Mouse (Mus musculus): ENCODE measurements around the gene Clca3b. TPM values are rescaled to one million over a fixed set of nuclear protein-coding genes. Genes with fewer than 3 reads are reported as not detected.
"Not testable (repeated sequence)": the region's sequence is repeated elsewhere in the genome, so short reads cannot be mapped to it uniquely, and the experiment has no call there.

Gene Clca3b
- polyA plus RNA-seq, 1 experiment: not detected

DNA sequence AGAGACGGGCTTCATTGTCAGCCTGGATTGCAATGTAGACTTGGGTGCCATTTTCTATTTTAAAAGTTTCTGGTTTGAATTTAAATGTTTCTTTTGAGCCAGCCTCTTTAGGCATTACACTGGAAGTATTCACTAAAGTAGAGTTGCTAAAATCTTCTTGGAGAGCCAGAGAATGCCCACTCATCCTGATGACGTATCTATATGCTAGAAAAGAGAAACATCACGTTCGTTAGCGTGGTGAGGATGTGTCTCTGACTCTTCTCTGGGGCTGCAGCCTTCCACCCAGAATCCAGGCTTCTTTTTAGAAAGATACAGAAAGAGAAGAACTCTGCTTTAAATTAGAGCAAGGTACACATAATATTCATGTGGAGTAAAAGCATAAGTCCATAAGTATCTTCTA lies 25.8 kb downstream of the Clca3b start:
- Histone ChIP-seq H3K27ac (ENCODE audit: insufficient read depth, low read length) (no peak overlapping the region), H3K4me1 (ENCODE audit: control insufficient read depth, insufficient read depth, low read length) (no peaks in the 10 kb centered on the region), H3K27me3 (ENCODE audit: control insufficient read depth, insufficient read depth, low read length) (no peaks in the 10 kb centered on the region), H3K4me3 (replicated peaks; ENCODE audit: insufficient read depth, low read depth, low read length) (no peak overlapping the region)
- TF ChIP-seq POLR2A (IDR thresholded peaks at IDR 0.05; ENCODE audit: borderline replicate concordance, insufficient read depth, low read length): no peak
- no peak for TF ChIP-seq CTCF (IDR thresholded peaks at IDR 0.05; ENCODE audit: borderline replicate concordance, insufficient read depth, low read depth, low read length)
- WGBS: 83% methylated on average over 5 of the region's 5 CpGs
- no peak for DNase-seq

DNA sequence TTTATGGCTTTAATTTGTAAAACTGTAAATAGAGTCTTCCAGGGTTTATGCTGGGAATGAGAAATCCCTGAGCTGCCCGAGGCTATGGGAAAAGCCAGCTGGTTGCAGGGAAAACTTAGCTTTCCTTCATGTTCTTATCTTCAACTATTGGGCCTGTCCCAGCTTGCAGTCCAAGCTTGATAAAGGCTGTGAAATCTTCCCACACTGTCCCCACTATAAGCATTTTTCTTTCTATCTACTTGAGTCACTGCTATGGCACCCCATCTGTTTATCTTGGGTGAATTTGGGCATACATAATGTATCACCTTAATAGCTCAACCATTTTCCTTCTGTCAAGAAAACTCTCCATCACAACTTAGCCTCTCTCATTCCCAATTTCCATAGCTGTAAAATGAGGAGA lies 28.5 kb downstream of the Clca3b start:
- no peaks in the 10 kb centered on the region for H3K4me1 ChIP-seq (ENCODE audit: control insufficient read depth, insufficient read depth, low read length)
- DNase-seq: no peak
- no peaks in the 10 kb centered on the region for H3K27me3 ChIP-seq (ENCODE audit: control insufficient read depth, insufficient read depth, low read length)
- 64% methylated on average over 1 of the region's 1 CpGs for WGBS
- no peak overlapping the region for H3K27ac ChIP-seq (ENCODE audit: insufficient read depth, low read length)
- no peak for TF ChIP-seq CTCF (IDR thresholded peaks at IDR 0.05; ENCODE audit: borderline replicate concordance, insufficient read depth, low read depth, low read length)
- no peak for TF ChIP-seq POLR2A (IDR thresholded peaks at IDR 0.05; ENCODE audit: borderline replicate concordance, insufficient read depth, low read length)
- H3K4me3 ChIP-seq (replicated peaks; ENCODE audit: insufficient read depth, low read depth, low read length): no peak overlapping the region

DNA sequence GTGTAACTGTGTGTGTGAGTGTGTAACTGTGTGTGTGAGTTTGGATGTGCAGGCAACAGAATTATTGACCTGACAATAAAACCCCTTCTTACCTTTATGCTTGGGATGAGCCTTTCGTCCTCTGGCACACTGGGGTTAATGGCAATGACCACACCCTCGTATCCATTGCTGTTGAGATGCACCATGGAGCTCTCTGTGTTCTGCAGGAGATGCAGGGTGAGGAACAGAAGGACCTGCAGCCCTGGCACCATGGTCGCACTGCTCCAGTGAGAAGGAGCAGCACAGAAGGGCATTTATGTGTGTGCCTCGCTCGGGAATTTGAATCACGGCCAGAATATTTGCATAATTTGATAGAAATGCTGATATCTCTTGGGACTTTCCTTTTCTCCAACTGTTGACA lies 29.9 kb downstream of the Clca3b start, which contains the start of gene Clca3a2:
Gene Clca3a2, minus strand, starts transcription at position 276 of the 400 bp plus-strand sequence.
- not testable (repeated sequence) for DNase-seq; H3K4me3 ChIP-seq (replicated peaks; ENCODE audit: insufficient read depth, low read depth, low read length); H3K4me1 ChIP-seq (ENCODE audit: control insufficient read depth, insufficient read depth, low read length); H3K27ac ChIP-seq (ENCODE audit: insufficient read depth, low read length); H3K27me3 ChIP-seq (ENCODE audit: control insufficient read depth, insufficient read depth, low read length)
- 14% methylated on average over 6 of the region's 6 CpGs for WGBS

DNA sequence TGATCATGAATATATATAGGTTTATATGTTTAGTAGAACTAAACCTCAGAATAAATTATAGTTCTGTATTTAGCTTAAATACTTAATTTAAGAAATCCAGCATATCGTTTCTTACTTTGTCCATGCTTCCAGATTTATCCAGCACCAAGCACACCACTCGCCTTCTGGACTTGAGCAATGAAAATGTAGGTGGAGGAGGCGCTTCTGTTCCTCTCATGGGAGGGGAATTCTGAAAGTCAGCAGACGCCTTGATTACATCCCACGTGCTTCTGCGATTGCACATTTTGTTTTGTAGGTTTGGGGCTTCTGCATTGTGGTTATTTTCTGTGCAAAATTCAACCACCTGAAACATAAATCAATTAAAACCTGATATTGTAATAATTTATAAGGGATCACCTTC lies 35.8 kb downstream of the Clca3b start:
- not testable (repeated sequence) for H3K27me3 ChIP-seq (ENCODE audit: control insufficient read depth, insufficient read depth, low read length); H3K4me3 ChIP-seq (replicated peaks; ENCODE audit: insufficient read depth, low read depth, low read length); H3K27ac ChIP-seq (ENCODE audit: insufficient read depth, low read length); H3K4me1 ChIP-seq (ENCODE audit: control insufficient read depth, insufficient read depth, low read length); DNase-seq
- whole genome bisulfite sequencing: 86% methylated on average over 6 of the region's 6 CpGs

DNA sequence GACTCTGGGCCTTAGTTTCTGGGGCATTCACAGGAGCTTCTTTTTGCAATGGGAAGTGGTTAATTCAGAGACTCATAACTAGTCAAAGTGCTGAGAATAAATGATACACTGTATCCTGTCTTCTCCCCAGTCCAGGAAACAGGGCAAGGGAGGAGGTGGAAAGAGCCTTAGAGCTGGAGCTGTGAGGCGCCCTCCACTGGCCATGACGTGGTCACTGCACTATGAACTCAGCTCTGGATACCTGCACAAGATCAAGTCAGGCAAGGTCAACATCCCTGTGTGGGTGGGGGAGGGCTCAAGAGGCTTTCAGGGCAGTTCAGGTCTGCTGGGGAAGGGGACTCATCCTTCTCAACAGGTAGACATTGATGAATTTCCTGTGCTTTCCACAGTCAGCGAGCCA lies 37.3 kb downstream of the Clca3b start:
- 34% methylated on average over 3 of the region's 3 CpGs for WGBS
- Histone ChIP-seq H3K4me3 (replicated peaks; ENCODE audit: insufficient read depth, low read depth, low read length) (no peak overlapping the region), H3K27ac (ENCODE audit: insufficient read depth, low read length) (no peak overlapping the region), H3K27me3 (ENCODE audit: control insufficient read depth, insufficient read depth, low read length) (no peaks in the 10 kb centered on the region), H3K4me1 (ENCODE audit: control insufficient read depth, insufficient read depth, low read length) (no peaks in the 10 kb centered on the region)
- TF ChIP-seq POLR2A (IDR thresholded peaks at IDR 0.05; ENCODE audit: borderline replicate concordance, insufficient read depth, low read length): no peak
- TF ChIP-seq CTCF (IDR thresholded peaks at IDR 0.05; ENCODE audit: borderline replicate concordance, insufficient read depth, low read depth, low read length): no peak
- DNase-seq: no peak

DNA sequence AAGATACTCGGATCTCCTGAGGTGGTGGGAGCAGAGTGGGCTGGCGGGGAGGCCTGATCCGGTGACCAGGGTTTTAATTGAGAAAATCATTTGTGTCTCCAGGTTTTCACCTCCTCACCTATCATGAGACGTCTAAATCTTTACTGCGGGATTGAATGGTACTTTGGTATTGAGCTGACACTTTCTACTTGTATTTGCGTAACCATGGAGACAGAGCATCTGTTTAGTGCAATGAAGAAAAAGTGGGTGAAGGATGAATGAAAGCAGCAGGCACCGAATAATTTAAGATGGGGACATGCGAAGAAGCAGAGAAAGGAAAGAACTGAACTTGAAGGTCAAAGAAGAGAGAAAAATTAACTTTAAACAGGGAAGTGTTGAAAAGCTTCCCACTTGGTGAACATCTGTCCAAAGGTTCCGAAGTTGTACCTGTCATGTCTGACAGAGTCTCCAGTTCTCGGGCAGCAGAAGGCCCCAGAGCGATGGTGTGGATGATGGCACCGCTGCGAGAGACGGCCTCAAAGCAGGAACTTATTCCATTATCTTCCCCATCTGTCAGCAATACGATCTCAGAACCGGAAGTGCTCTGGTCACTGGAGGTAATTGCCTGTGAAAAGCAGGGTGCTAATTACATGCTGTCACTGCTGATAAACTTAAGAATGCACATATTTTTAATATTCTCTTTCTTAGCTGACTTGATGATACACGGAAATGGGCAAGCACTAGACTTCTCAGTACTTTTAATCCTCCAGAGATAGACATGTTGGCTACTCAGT lies 40.8 kb downstream of the Clca3b start:
- WGBS: 27% methylated on average over 17 of the region's 17 CpGs
- H3K4me1 ChIP-seq (ENCODE audit: control insufficient read depth, insufficient read depth, low read length); DNase-seq; H3K4me3 ChIP-seq (replicated peaks; ENCODE audit: insufficient read depth, low read depth, low read length); H3K27ac ChIP-seq (ENCODE audit: insufficient read depth, low read length); H3K27me3 ChIP-seq (ENCODE audit: control insufficient read depth, insufficient read depth, low read length): not testable (repeated sequence)

DNA sequence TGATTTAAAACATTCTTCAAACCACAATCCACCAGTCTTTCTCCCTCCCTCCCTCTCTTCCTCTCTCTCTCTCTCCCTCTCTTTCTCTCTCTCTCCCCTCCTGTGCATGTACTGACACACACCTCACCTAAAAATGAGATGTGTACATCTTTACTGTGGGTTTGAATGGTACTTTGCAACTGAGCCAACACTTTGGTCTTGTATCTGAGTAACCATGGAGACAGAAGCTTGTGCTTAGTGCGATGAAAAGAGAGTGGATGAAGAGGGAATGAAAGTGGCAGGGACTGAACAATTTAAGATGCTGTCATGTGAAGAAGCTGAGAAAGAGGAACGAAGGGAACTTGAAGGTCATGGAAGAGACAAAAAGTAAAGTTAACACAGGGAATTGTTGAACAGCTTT lies 42.5 kb downstream of the Clca3b start:
- H3K27ac ChIP-seq (ENCODE audit: insufficient read depth, low read length); H3K4me3 ChIP-seq (replicated peaks; ENCODE audit: insufficient read depth, low read depth, low read length); H3K4me1 ChIP-seq (ENCODE audit: control insufficient read depth, insufficient read depth, low read length); H3K27me3 ChIP-seq (ENCODE audit: control insufficient read depth, insufficient read depth, low read length); DNase-seq: not testable (repeated sequence)
- 34% methylated on average over 2 of the region's 2 CpGs for WGBS

DNA sequence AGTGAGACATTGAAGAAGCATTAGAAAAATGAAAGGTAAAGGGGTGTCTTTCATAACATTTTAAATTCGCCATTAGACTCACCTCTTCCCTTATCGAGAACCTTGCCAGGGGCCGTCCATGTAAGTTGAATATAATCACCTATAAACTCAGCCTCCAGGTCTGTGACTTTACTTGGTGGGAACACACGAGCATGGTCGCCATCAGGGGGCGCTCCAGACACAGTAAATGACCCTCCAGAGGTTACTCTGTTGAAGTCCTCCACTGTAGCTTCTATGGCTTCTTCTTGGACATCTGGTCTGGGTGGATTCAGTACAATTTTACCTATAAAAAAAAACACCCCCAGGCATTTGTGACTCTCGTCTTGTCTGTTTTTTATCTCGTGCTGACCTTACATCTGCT lies 47.3 kb downstream of the Clca3b start:
- WGBS: 37% methylated on average over 8 of the region's 8 CpGs
- no peak overlapping the region for H3K4me3 ChIP-seq (replicated peaks; ENCODE audit: insufficient read depth, low read depth, low read length)
- H3K27me3 ChIP-seq (ENCODE audit: control insufficient read depth, insufficient read depth, low read length): no peaks in the 10 kb centered on the region
- TF ChIP-seq CTCF (IDR thresholded peaks at IDR 0.05; ENCODE audit: borderline replicate concordance, insufficient read depth, low read depth, low read length): no peak
- TF ChIP-seq POLR2A (IDR thresholded peaks at IDR 0.05; ENCODE audit: borderline replicate concordance, insufficient read depth, low read length): no peak
- DNase-seq: no peak
- H3K27ac ChIP-seq (ENCODE audit: insufficient read depth, low read length): no peak overlapping the region
- no peaks in the 10 kb centered on the region for H3K4me1 ChIP-seq (ENCODE audit: control insufficient read depth, insufficient read depth, low read length)

Measured in cerebellum, adult 2 months (tissue).